Mouse (Mus musculus): Measurements from ENCODE around the gene Lgmn.

Gene Lgmn

GRCm38 (mm10) chr12:102345031-102345815 is 94.4 kb downstream of the Lgmn start:
- no peak for DNase-seq (ENCODE audit: low spot score)
